ENCODE assay signal across 8 mouse cellular contexts in genomic region chrX:105080096-105080495, GRCm38 (mm10). TPM values are rescaled to one million over a fixed set of nuclear protein-coding genes. Genes with fewer than 3 reads are reported as not detected.
A peak's percentile ranks its signal among the peaks of the same experiment; 100 is the strongest.
DNase-seq lines count a peak whose midpoint lies in the region; ATAC-seq and TF ChIP-seq lines count a peak whose summit lies in the region.

No protein-coding gene starts in this region.

- ATAC-seq in forebrain, postnatal 0 days, result no peak

- no peaks in the 10 kb centered on the region for H3K27me3 ChIP-seq in heart, adult 2 months (ENCODE audit: control insufficient read depth, insufficient read depth, low read length)
- H3K27me3 ChIP-seq in E14TG2a.4 (ENCODE audit: insufficient read depth, low read length), result no peaks in the 10 kb centered on the region
- no peaks in the 10 kb centered on the region for H3K27me3 ChIP-seq in forebrain, postnatal 0 days (ENCODE audit: insufficient read depth, low read length)

- H3K4me2 ChIP-seq in forebrain, postnatal 0 days (ENCODE audit: low read depth), result peak overlapping the region; percentile 58

- no peaks in the 10 kb centered on the region for H3K36me3 ChIP-seq in heart, adult 2 months (ENCODE audit: control insufficient read depth, insufficient read depth, low read length)
- H3K36me3 ChIP-seq in E14TG2a.4 (ENCODE audit: insufficient read depth, low read length), result peaks cover 36% of the 10 kb centered on the region
- no peaks in the 10 kb centered on the region for H3K36me3 ChIP-seq in forebrain, postnatal 0 days (ENCODE audit: insufficient read depth)
- H3K36me3 ChIP-seq in macrophage (ENCODE audit: inconsistent target), result peaks cover 14% of the 10 kb centered on the region

- TF ChIP-seq EP300 in heart, adult 2 months (IDR thresholded peaks at IDR 0.05; ENCODE audit: insufficient read depth, low read depth, low read length), result no peak

- no peak for DNase-seq in heart, adult 2 months
- no peak for DNase-seq in heart, postnatal 36 days
- no peak for DNase-seq in forebrain, postnatal 0 days
- no peak for DNase-seq in urinary bladder, adult 18-20 months (ENCODE audit: low spot score in 2 of 2)
- no peak for DNase-seq in adrenal gland, adult 18-20 months (ENCODE audit: low spot score in 2 of 2)
- no peak for DNase-seq in adipocyte (ENCODE audit: low spot score)

- H3K79me2 ChIP-seq in heart, adult 2 months (replicated peaks; ENCODE audit: control insufficient read depth, insufficient read depth, low read length), result no peaks in the 10 kb centered on the region
- H3K79me2 ChIP-seq in macrophage (ENCODE audit: inconsistent target), result peaks cover 31% of the 10 kb centered on the region

- peak overlapping the region; percentile 79 for H3K4me3 ChIP-seq in heart, adult 2 months
- peak overlapping the region; percentile 84 for H3K4me3 ChIP-seq in E14TG2a.4 (replicated peaks; ENCODE audit: low read length)
- H3K4me3 ChIP-seq in forebrain, postnatal 0 days (ENCODE audit: low read depth, low read length), result peak overlapping the region; percentile 54
- peak overlapping the region; percentile 65 for H3K4me3 ChIP-seq in macrophage (ENCODE audit: inconsistent target)

- intact Hi-C loops in heart, adult 2 months (cut with DNase I), result no loop called here
- intact Hi-C loops in heart, postnatal 36 days (cut with DNase I), result no loop called here

- H3K27ac ChIP-seq in heart, adult 2 months, result peak overlapping the region; percentile 69
- 0 out of 2 replicates have a peak overlapping the region, but pooled peaks have one; percentile 57 for H3K27ac ChIP-seq in forebrain, postnatal 0 days (ENCODE audit: low read depth, low read length)
- peak overlapping the region; percentile 82 for H3K27ac ChIP-seq in macrophage

- no peak for TF ChIP-seq POLR2A in heart, adult 2 months (IDR thresholded peaks at IDR 0.05; ENCODE audit: insufficient read depth, low read depth, low read length)

- peak overlapping the region; percentile 62 for H3K9ac ChIP-seq in heart, adult 2 months (ENCODE audit: low read depth, low read length)
- peak overlapping the region; percentile 41 for H3K9ac ChIP-seq in forebrain, postnatal 0 days

- 4% methylated on average over 8 of the region's 8 CpGs for WGBS in heart, adult 2 months
- WGBS in forebrain, postnatal 0 days, result 16% methylated on average over 8 of the region's 8 CpGs
- WGBS in macrophage (ENCODE audit: missing documents), result 3% methylated on average over 8 of the region's 8 CpGs

- H3K9me3 ChIP-seq in E14TG2a.4 (ENCODE audit: low read length), result no peaks in the 10 kb centered on the region
- no peaks in the 10 kb centered on the region for H3K9me3 ChIP-seq in forebrain, postnatal 0 days (ENCODE audit: low read length)

- no peak for TF ChIP-seq CTCF in heart, adult 2 months (IDR thresholded peaks at IDR 0.05)
- TF ChIP-seq CTCF in E14TG2a.4 (conservative IDR thresholded peaks at IDR 0.05; ENCODE audit: low read length), result no peak
- TF ChIP-seq CTCF in forebrain, postnatal 0 days (IDR thresholded peaks at IDR 0.05; ENCODE audit: low read depth), result no peak

- H3K4me1 ChIP-seq in heart, adult 2 months (ENCODE audit: control insufficient read depth, insufficient read depth, low read length), result no peaks in the 10 kb centered on the region; the same call in 1 of the 2 replicates
- no peaks in the 10 kb centered on the region for H3K4me1 ChIP-seq in E14TG2a.4 (replicated peaks; ENCODE audit: low read depth, low read length)
- no peaks in the 10 kb centered on the region for H3K4me1 ChIP-seq in forebrain, postnatal 0 days (ENCODE audit: insufficient read depth)

RNA-seq across cellular contexts. Expression of gene Pbdc1, which starts 0.5 kb away (rescaled TPM):
- total RNA-seq in heart, adult 2 months (2021), result 1 to 10 TPM; 6.3 to 8.6 TPM
- 3.3 and 7.4 TPM in 2 replicates for polyA plus RNA-seq in heart, adult 2 months (2012; rRNA removed)
- total RNA-seq in heart, postnatal 36 days (2021), result 1 to 10 TPM; 5.4 to 8.4 TPM
- total RNA-seq in forebrain, postnatal 0 days (2014; rRNA removed), result 14.4 and 24.0 TPM in 2 replicates
- 28.2 and 35.1 TPM in 2 replicates for polyA plus RNA-seq in forebrain, postnatal 0 days (2015; fragmentation: Nextera tagmentation; extraction: Ambion mirVana)
- total RNA-seq in macrophage (2018; cell fraction: chromatin; rRNA removed), result 100 to 1,000 TPM in 9 of 26 experiments, 10 to 100 TPM in 17; 28.2 to 183 (median 90.7) TPM
- 10 to 100 TPM; 28.0 to 38.8 (median 34.2) TPM for total RNA-seq in macrophage (2018; cell fraction: cytosol; rRNA removed)
- 100 to 1,000 TPM in 3 of 26 experiments, 10 to 100 TPM in 23; 22.8 to 135 (median 63.5) TPM for total RNA-seq in macrophage (2018; cell fraction: nucleus; rRNA removed)
- 32.9 to 45.6 TPM (median 39.8 TPM) in 3 replicates for polyA plus RNA-seq in macrophage (2018)
- 10 to 100 TPM; 16.3 to 17.0 TPM for total RNA-seq in adrenal gland, adult 18-20 months (2021)

RNA-seq across cellular contexts. Expression of gene Magee1, which starts 40.1 kb away (rescaled TPM):
- 1 to 10 TPM; 3.5 to 5.0 TPM for total RNA-seq in heart, adult 2 months (2021)
- 3.6 and 3.9 TPM in 2 replicates for polyA plus RNA-seq in heart, adult 2 months (2012; rRNA removed)
- total RNA-seq in heart, postnatal 36 days (2021), result 1 to 10 TPM; 3.8 to 4.5 TPM
- 126 and 172 TPM in 2 replicates for total RNA-seq in forebrain, postnatal 0 days (2014; rRNA removed)
- polyA plus RNA-seq in forebrain, postnatal 0 days (2015; fragmentation: Nextera tagmentation; extraction: Ambion mirVana), result 129 and 183 TPM in 2 replicates
- 1 to 10 TPM; 1.3 to 9.0 (median 4.0) TPM for total RNA-seq in macrophage (2018; cell fraction: chromatin; rRNA removed)
- 1 to 10 TPM; 2.5 to 6.3 (median 4.1) TPM for total RNA-seq in macrophage (2018; cell fraction: cytosol; rRNA removed)
- total RNA-seq in macrophage (2018; cell fraction: nucleus; rRNA removed), result 1 to 10 TPM; 2.6 to 8.1 (median 5.1) TPM
- 3.1 to 4.4 TPM (median 3.8 TPM) in 3 replicates for polyA plus RNA-seq in macrophage (2018)
- 10 to 100 TPM; 15.0 to 15.1 TPM for total RNA-seq in adrenal gland, adult 18-20 months (2021)
